Mouse (Mus musculus) subcutaneous adipose tissue, adult 2 months (tissue): Measurements from ENCODE around the gene Eno4. TPM values are rescaled to one million over a fixed set of nuclear protein-coding genes. Genes with fewer than 3 reads are reported as not detected.

Experiments
- polyA plus RNA-seq: library from polyadenylated mRNA; depleted of rRNA; stranded (reverse); fragments of >200 nt; gene quantifications from 2 replicates; pipeline ENCODE4 v1.2.3, GENCODE M21; 2012; ENCODE audit warnings: low replicate concordance; rRNA removed

The Eno4 gene
- polyA plus RNA-seq = 0.18 TPM in 1 of 2 replicates, not detected in the other

DNA sequence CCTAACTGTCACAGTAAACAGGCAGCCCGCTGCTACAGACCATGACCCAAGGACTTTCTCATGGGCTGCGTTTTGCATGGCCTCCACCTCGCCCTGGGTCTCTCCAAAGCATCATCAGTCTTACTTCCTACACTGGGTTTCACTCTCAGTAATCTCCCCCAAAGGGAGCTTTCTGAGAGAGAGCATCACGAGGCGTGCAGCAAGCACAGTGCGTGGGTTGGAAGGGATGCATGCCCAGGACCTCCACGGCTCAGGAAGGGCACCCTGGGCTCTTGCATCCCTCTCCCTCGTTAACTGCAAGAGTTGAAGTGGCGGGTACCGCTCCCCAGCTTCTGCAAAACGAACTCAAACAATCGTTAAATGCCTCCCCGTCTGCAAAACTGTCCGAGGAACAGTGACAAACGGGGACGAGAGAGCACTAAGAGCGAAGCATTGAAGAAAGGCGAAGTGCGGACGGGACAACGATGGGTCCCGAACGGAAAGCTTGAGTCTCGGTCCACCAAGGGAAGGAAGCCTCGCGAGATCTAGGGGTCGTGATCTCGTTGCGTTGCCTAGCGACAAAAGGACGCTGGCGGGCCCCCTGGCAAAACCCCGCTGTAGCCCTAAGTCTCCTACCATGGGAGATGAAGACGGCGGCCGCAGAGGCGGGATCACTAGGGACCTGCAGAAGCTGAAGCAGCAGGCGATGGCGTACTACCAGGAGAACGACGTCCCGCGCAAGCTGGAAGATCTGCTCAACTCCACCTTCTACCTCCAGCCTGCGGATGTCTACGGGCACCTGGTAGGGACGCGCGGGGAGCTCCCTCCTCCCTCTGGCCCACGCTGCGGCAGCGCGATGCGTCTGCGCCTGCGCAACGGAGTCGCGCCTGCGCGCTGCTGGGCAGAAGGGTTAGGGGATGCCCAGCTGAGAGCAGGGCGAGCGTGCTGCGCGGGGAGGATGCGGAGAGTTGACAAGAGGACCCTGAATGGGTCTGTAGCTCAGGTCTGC is at the start of gene Eno4, which contains the start of gene Hspa12a:
Gene Eno4, plus strand, starts transcription at position 585 of the 988 bp plus-strand sequence.
Gene Hspa12a, minus strand, starts transcription at position 814 of the 988 bp plus-strand sequence.

Other genes with a start within 250 kb of the Eno4 start
- gene Pnliprp1, start 214.5 kb upstream of the Eno4 start, polyA plus RNA-seq = not detected in 2 replicates
- 0.33 TPM in 1 of 2 replicates, not detected in the other for gene Pnliprp2, start 183.7 kb upstream of the Eno4 start, polyA plus RNA-seq
- gene 1700019N19Rik, start 149.0 kb upstream of the Eno4 start, polyA plus RNA-seq = 0.81 TPM in 1 of 2 replicates, not detected in the other
- 32.1 and 83.6 TPM in 2 replicates for gene Hspa12a, start 229 bp downstream of the Eno4 start, polyA plus RNA-seq
- 2.3 and 3.9 TPM in 2 replicates for gene Shtn1, start 132.7 kb downstream of the Eno4 start, polyA plus RNA-seq
- not detected in 2 replicates for gene Vax1, start 226.6 kb downstream of the Eno4 start, polyA plus RNA-seq